Mouse (Mus musculus): Measurements from ENCODE around the gene Bms1.

The Bms1 gene

DNA sequence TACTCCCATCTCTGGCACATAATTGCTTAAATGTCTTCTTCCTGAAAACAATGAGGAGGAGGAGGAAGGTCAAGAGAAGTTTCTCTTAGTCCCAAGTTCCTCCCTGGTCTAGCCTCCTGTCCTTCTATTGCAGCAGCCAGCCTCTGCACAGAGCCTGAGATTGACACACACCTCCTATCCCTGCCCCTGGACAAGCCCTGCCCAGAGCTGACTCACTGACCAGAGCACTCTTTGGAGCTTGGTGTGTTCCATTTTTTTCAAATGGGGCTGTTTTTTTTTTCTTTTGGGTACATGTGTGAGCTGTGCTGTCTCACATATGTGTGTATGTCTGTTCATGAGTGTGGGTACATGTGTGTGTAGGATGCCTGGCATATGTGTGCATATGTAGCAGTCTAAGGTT is 53.5 kb downstream of the Bms1 start:
- no peak for DNase-seq

- DNase-seq = no peak
Observed at GRCm38 (mm10) chr6:118350342-118350741, 68.9 kb downstream of the Bms1 start.

GRCm38 (mm10) chr6:118348186-118348585 is 71.1 kb downstream of the Bms1 start:
- DNase-seq = no peak

DNA sequence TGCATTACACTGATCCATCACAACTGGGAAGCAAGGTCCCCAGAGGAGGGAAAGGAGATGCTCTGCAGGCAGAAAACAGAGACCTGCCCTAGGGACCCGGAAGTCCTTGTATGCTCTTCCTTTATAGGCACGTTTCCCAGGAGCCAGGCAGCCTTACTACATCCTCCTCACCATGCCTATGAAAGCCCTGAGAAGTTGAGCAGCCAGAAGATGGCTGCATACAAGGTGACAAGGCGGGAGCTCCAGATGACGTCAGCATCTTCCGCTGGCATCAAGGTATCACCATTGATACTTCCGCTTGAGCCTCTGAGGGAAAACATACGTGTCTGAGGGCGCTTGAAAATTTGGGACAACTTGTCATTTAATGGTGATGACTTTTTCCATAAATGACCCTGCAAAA is 72.0 kb downstream of the Bms1 start:
- no peak for DNase-seq

DNA sequence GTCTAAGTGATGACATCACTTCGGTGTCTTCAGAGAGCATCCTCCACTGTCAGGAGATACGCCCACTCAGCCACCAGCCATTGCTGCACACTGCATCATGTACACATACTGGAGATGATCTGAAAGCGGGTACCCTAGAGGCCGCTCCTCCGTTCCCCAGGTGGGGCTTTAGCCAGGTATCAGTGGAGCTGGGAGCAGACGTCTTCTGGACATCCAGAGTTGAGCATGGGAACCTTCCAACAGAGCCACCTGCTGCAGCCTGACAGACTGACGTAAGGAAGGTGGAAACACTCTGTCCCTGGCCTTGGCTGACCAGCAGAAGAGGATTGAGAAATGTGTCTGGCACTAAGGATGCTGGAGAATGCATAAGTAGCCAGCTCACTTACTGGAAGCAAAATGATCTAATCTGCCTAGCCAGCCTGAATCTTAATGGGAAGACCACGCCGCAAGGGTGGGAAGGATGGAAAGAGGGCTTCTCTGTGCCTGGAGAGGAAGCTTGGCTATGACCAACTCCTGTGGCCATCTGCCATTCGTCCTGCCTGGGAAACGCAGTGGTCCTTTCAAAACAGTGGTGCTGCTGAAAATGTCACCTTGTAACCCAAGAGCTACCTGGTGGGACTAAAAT is 77.3 kb downstream of the Bms1 start:
- DNase-seq = no peak

DNA sequence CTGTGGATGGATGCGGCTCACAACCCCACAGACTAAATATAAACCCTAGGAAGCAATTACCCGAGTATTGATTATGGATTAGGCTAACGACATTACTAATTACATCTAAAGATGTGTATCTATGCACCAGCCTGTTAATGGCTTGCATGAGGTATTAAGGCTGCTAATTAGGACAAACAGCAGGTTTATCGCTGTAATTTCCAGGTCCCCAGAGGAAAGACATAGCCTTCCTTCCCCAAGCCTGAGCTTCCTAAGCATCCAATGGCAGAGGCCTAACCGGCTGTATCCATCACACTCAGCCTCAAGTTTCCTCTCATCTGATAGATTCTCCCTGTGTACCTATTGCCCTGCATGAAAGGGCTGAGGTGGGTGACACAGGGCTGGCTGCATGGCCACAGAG is 81.6 kb downstream of the Bms1 start:
- no peak for DNase-seq

GRCm38 (mm10) chr6:118336541-118337480 is 82.5 kb downstream of the Bms1 start:
- DNase-seq = no peak

DNA sequence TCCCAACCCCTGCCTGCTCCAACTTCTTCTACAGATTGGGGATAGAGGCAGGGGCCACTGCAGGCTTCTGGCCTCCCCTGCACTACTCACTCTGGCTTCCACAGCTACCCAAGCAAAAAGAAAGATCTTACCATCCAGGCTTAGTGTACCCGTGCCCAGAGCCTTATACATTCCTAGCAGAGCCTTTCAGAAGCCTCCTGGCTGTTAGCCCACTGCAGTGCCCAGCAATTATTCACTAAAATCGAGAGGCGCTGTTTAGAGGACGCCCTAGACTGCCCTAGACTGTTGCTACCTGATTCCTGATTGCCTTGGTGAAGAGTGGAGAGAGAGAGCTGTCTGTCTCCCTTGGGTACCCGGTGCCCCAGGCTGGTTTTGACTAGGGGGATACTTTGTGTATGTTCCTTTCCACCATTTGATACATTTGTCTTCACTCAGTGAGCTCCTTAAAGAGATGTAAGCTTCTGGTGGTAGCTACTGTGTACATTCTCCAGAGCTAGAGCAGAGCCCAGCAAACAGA is 83.3 kb downstream of the Bms1 start:
- DNase-seq = no peak

DNA sequence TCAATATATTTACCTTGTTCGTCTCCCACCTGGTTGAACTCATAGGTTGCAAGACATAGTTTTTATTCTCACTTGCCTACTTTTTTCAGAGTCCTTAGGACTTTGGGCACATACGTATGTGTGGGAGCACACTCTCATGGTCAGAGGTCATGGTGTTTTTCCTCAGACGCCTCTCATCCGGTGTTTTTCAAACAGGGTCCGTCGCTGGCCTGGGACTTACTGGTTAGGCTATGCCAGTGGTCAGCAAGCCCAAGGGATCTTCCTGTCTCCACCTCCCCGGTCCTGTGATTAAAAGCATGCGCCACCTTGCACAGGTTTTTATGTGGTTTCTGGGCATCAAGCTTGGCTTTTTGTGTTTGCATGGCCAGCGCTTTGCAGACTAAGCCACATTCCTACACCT is 85.4 kb downstream of the Bms1 start:
- no peak for DNase-seq
